Mouse (Mus musculus) thymus, postnatal 14 days (tissue): ENCODE data around the gene Ube2j2.
A peak's percentile ranks its signal among the peaks of the same experiment; 100 is the strongest.

Experiments used
- DNase-seq: peaks from one replicate; pipeline ENCODE4 v3.0.0; 2021

Gene Ube2j2

GRCm38 (mm10) chr4:155943534-155944249 lies at the start of gene Ube2j2:
Gene Ube2j2 (plus strand): TSS chr4:155943831.
- peak; percentile 93 for DNase-seq

GRCm38 (mm10) chr4:155894311-155894881 lies 49.2 kb upstream of the Ube2j2 start:
- DNase-seq, result peak; percentile 77

GRCm38 (mm10) chr4:155895216-155895615 lies 48.4 kb upstream of the Ube2j2 start:
- DNase-seq, result peak; percentile 5

- DNase-seq, result peak; percentile 3
These were observed 47.8 kb upstream of the Ube2j2 start for GRCm38 (mm10) chr4:155895826-155896225.

- no peak for DNase-seq
These were observed 47.2 kb upstream of the Ube2j2 start for GRCm38 (mm10) chr4:155896461-155896860.

GRCm38 (mm10) chr4:155898318-155898717 lies 45.3 kb upstream of the Ube2j2 start:
- no peak for DNase-seq

- no peak for DNase-seq
These were observed 44.3 kb upstream of the Ube2j2 start for GRCm38 (mm10) chr4:155899355-155899754.

- DNase-seq, result no peak
These were observed 42.4 kb upstream of the Ube2j2 start for GRCm38 (mm10) chr4:155901205-155901604.

- no peak for DNase-seq
These were observed 40.4 kb upstream of the Ube2j2 start for GRCm38 (mm10) chr4:155903246-155903645.

- no peak for DNase-seq
These were observed 39.1 kb upstream of the Ube2j2 start for GRCm38 (mm10) chr4:155904318-155905102.

- no peak for DNase-seq
These were observed 38.0 kb upstream of the Ube2j2 start for GRCm38 (mm10) chr4:155905634-155906033.

GRCm38 (mm10) chr4:155906125-155906524 lies 37.5 kb upstream of the Ube2j2 start:
- no peak for DNase-seq

GRCm38 (mm10) chr4:155907003-155907402 lies 36.6 kb upstream of the Ube2j2 start:
- DNase-seq, result no peak

- DNase-seq, result no peak
These were observed 35.4 kb upstream of the Ube2j2 start for GRCm38 (mm10) chr4:155908281-155908680.

- no peak for DNase-seq
These were observed 34.9 kb upstream of the Ube2j2 start for GRCm38 (mm10) chr4:155908751-155909150.

GRCm38 (mm10) chr4:155932031-155932430 lies 11.6 kb upstream of the Ube2j2 start:
- no peak for DNase-seq

- peak; percentile 22 for DNase-seq
These were observed 580 bp upstream of the Ube2j2 start for GRCm38 (mm10) chr4:155943049-155943452.

- no peak for DNase-seq
These were observed 640 bp downstream of the Ube2j2 start for GRCm38 (mm10) chr4:155944271-155944670.

- DNase-seq, result no peak
These were observed 3.5 kb downstream of the Ube2j2 start for GRCm38 (mm10) chr4:155947094-155947493.

GRCm38 (mm10) chr4:155955491-155955890 lies 11.9 kb downstream of the Ube2j2 start:
- no peak for DNase-seq

GRCm38 (mm10) chr4:155959275-155959674 lies 15.6 kb downstream of the Ube2j2 start:
- DNase-seq, result peak; percentile 81

- DNase-seq, result peak; percentile 34
These were observed 18.7 kb downstream of the Ube2j2 start, which contains the start of gene C1qtnf12 for GRCm38 (mm10) chr4:155962167-155962971. Gene C1qtnf12 (plus strand): TSS chr4:155962318.

GRCm38 (mm10) chr4:155963106-155963505 lies 19.5 kb downstream of the Ube2j2 start:
- DNase-seq, result no peak
